Comparison of ENCODE assay signal across 30 mouse cellular contexts in genomic region chr15:36660986-36661385, GRCm38 (mm10).
DNase-seq lines count a peak whose midpoint lies in the region; ATAC-seq and TF ChIP-seq lines count a peak whose summit lies in the region.
"Had no signal": no experiment of that assay in that cellular context is flagged by ENCODE, and none has a peak within 500 bp of the region (broad histone marks: within the 10 kb centered on the region; RNA-seq: fewer than 3 reads in every experiment).

No protein-coding gene starts in this region.

- H3K27me3 ChIP-seq in liver, embryonic 13.5 days = no peaks in the 10 kb centered on the region
- H3K27me3 ChIP-seq in liver, postnatal 0 days (ENCODE audit: insufficient read depth, low read length) = no peaks in the 10 kb centered on the region
- no peaks in the 10 kb centered on the region for H3K27me3 ChIP-seq in limb, embryonic 14.5 days (ENCODE audit: control insufficient read depth, insufficient read depth, low read length)
- H3K27me3 ChIP-seq: forebrain, embryonic 13.5 days; heart, embryonic 12.5 days; hindbrain, embryonic 13.5 days; liver, embryonic 12.5 days; neural tube, embryonic 13.5 days; stomach, embryonic 15.5 days had no signal

- DNase-seq in liver, embryonic 13.5 days = no peak
- no peak for DNase-seq in liver, postnatal 0 days
- DNase-seq in embryo, embryonic 10.5 days (ENCODE audit: low spot score) = peak; percentile 48
- DNase-seq in forelimb bud, embryonic 11.5 days (ENCODE audit: low read depth, low spot score) = peak; percentile 75
- peak; percentile 72 for DNase-seq in limb, embryonic 14.5 days (ENCODE audit: low spot score)
- no peak for DNase-seq in left cerebral cortex, adult 11 months (ENCODE audit: low spot score)
- no peak for DNase-seq in kidney, postnatal 36 days
- DNase-seq: adrenal gland, adult 2 months; cerebellum, adult 2 months; cerebellum, postnatal 14 days; gastrocnemius, postnatal 14 days; heart, adult 18-20 months; heart, postnatal 4 days; kidney, adult 9 months; kidney, postnatal 14 days; lung, adult 2 months; lung, postnatal 10 days; right cerebral cortex, postnatal 14 days; thymus, postnatal 25 days had no signal

- TF ChIP-seq EP300 in liver, postnatal 0 days (IDR thresholded peaks at IDR 0.05; ENCODE audit: low read depth) = no peak

- 60% methylated on average over 7 of the region's 7 CpGs for WGBS in liver, embryonic 13.5 days (ENCODE audit: insufficient replicate concordance)
- WGBS in liver, postnatal 0 days (ENCODE audit: insufficient replicate concordance) = 61% methylated on average over 7 of the region's 7 CpGs
- WGBS in limb, embryonic 14.5 days = 17% methylated on average over 7 of the region's 7 CpGs

- ATAC-seq in liver, embryonic 13.5 days (ENCODE audit: low read depth) = no peak
- no peak for ATAC-seq in liver, postnatal 0 days
- ATAC-seq in limb, embryonic 14.5 days (ENCODE audit: low FRiP score, low read depth) = peak; percentile 82
- ATAC-seq: activated CD4-positive, CD25-positive, alpha-beta regulatory T cell, adult 4 months; forebrain, embryonic 13.5 days; intestine, postnatal 0 days; midbrain, embryonic 16.5 days had no signal

- 0 out of 2 replicates have a peak, but pooled peaks cover 4% of the 10 kb centered on the region for H3K4me1 ChIP-seq in liver, embryonic 13.5 days (replicated peaks)
- no peaks in the 10 kb centered on the region for H3K4me1 ChIP-seq in liver, postnatal 0 days (ENCODE audit: insufficient read depth)
- peaks cover 8% of the 10 kb centered on the region for H3K4me1 ChIP-seq in limb, embryonic 14.5 days (ENCODE audit: control insufficient read depth, insufficient read depth, low read length)
- H3K4me1 ChIP-seq: forebrain, embryonic 13.5 days; hindbrain, embryonic 13.5 days; neural tube, embryonic 13.5 days; stomach, embryonic 15.5 days had no signal

- no peaks in the 10 kb centered on the region for H3K9me3 ChIP-seq in liver, embryonic 13.5 days (replicated peaks)
- no peaks in the 10 kb centered on the region for H3K9me3 ChIP-seq in liver, postnatal 0 days (ENCODE audit: low read length)
- no peaks in the 10 kb centered on the region for H3K9me3 ChIP-seq in limb, embryonic 14.5 days (ENCODE audit: control insufficient read depth, low read length)
- H3K9me3 ChIP-seq: forebrain, embryonic 13.5 days; hindbrain, embryonic 13.5 days; liver, embryonic 12.5 days; midbrain, embryonic 10.5 days; neural tube, embryonic 13.5 days; stomach, embryonic 15.5 days had no signal

- no peak overlapping the region for H3K4me3 ChIP-seq in liver, embryonic 13.5 days (replicated peaks)
- no peak overlapping the region for H3K4me3 ChIP-seq in liver, postnatal 0 days (ENCODE audit: low read depth, low read length)
- H3K4me3 ChIP-seq in limb, embryonic 14.5 days (replicated peaks; ENCODE audit: low read length) = no peak overlapping the region
- H3K4me3 ChIP-seq: forebrain, embryonic 13.5 days; heart, embryonic 12.5 days; hindbrain, embryonic 13.5 days; liver, embryonic 12.5 days; midbrain, embryonic 10.5 days; myocyte; neural tube, embryonic 13.5 days; stomach, embryonic 15.5 days had no signal

- H3K4me2 ChIP-seq in liver, embryonic 13.5 days = no peak overlapping the region
- H3K4me2 ChIP-seq in liver, postnatal 0 days (ENCODE audit: low read depth, low read length) = no peak overlapping the region
- no peak overlapping the region for H3K4me2 ChIP-seq in limb, embryonic 14.5 days (replicated peaks; ENCODE audit: low read depth, low read length, severe bottlenecking)
- H3K4me2 ChIP-seq: forebrain, embryonic 13.5 days; heart, embryonic 12.5 days; hindbrain, embryonic 13.5 days; liver, embryonic 12.5 days; neural tube, embryonic 13.5 days; stomach, embryonic 15.5 days had no signal

- H3K36me3 ChIP-seq in liver, embryonic 13.5 days = no peaks in the 10 kb centered on the region
- no peaks in the 10 kb centered on the region for H3K36me3 ChIP-seq in liver, postnatal 0 days (replicated peaks; ENCODE audit: insufficient read depth, low read length)
- no peaks in the 10 kb centered on the region for H3K36me3 ChIP-seq in limb, embryonic 14.5 days (ENCODE audit: control insufficient read depth, insufficient read depth, low read length)
- H3K36me3 ChIP-seq: heart, embryonic 12.5 days; hindbrain, embryonic 13.5 days; liver, embryonic 12.5 days; midbrain, embryonic 10.5 days; neural tube, embryonic 13.5 days; stomach, embryonic 15.5 days had no signal

- H3K27ac ChIP-seq in liver, embryonic 13.5 days = peak overlapping the region; percentile 15; the same call in 1 of the 2 replicates
- H3K27ac ChIP-seq in liver, postnatal 0 days (ENCODE audit: low read depth) = no peak overlapping the region
- peak overlapping the region; percentile 65 for H3K27ac ChIP-seq in limb, embryonic 14.5 days (replicated peaks; ENCODE audit: low read depth, low read length)
- H3K27ac ChIP-seq: forebrain, embryonic 13.5 days; hindbrain, embryonic 13.5 days; liver, embryonic 12.5 days; midbrain, embryonic 10.5 days; neural tube, embryonic 13.5 days; stomach, embryonic 15.5 days had no signal

- no peak for TF ChIP-seq CTCF in liver, postnatal 0 days (IDR thresholded peaks at IDR 0.05; ENCODE audit: low read depth)

- H3K9ac ChIP-seq in liver, embryonic 13.5 days = no peak overlapping the region
- H3K9ac ChIP-seq in liver, postnatal 0 days (replicated peaks) = no peak overlapping the region
- no peak overlapping the region for H3K9ac ChIP-seq in limb, embryonic 14.5 days (ENCODE audit: low read depth, low read length, severe bottlenecking)
- H3K9ac ChIP-seq: forebrain, embryonic 13.5 days; heart, embryonic 12.5 days; hindbrain, embryonic 13.5 days; liver, embryonic 12.5 days; neural tube, embryonic 13.5 days; stomach, embryonic 15.5 days had no signal

- no peak for TF ChIP-seq POLR2A in limb, embryonic 14.5 days (IDR thresholded peaks at IDR 0.05; ENCODE audit: borderline replicate concordance, extremely low read depth, insufficient read depth, insufficient read length)

Comparison
In these comparisons a context has a peak if more than half of its experiments do, and no peak if none do; other contexts are left out.
1. DNase-seq: peak in embryo, embryonic 10.5 days (single experiment), forelimb bud, embryonic 11.5 days (single experiment) and limb, embryonic 14.5 days (single experiment); none in liver, embryonic 13.5 days (single experiment), liver, postnatal 0 days (single experiment), left cerebral cortex, adult 11 months (single experiment) and kidney, postnatal 36 days (0 of 2).